Mouse (Mus musculus): ENCODE results near the gene Tssk4. TPM values are rescaled to one million over a fixed set of nuclear protein-coding genes. Genes with fewer than 3 reads are reported as not detected.

The Tssk4 gene
- 0.24 and 0.32 TPM in 2 replicates for polyA plus RNA-seq (2015; fragmentation: Nextera tagmentation; extraction: Ambion mirVana)

DNA sequence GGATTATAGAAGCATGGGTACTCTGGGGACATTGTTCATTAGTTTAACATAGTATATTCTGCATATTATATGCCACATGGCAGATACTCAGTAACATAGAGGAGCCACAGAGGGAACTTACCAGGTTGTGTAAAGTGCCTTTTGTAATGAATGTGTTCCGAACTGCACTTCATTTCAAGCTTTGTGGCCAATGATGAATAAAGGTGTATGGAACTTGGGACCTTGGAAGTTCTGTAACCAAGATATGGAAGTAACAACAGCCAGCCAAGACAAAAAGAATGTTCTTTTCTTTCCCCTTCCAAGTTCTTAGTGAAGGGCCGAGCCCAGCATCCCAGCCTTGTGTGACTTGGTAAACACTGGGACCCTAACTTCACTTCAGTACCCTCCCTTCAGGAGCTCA is at the start of gene Tssk4:
TSS of gene Tssk4 (plus strand) at position 301 of the 400 bp plus-strand sequence.

GRCm38 (mm10) chr14:55603271-55603632 is 46.7 kb upstream of the Tssk4 start, which contains the start of gene Irf9:
Gene Irf9, plus strand, starts transcription at chr14:55603571.

GRCm38 (mm10) chr14:55617822-55618221 is 32.2 kb upstream of the Tssk4 start, which contains the start of gene Rec8:
Gene Rec8, plus strand, starts transcription at chr14:55618037.

DNA sequence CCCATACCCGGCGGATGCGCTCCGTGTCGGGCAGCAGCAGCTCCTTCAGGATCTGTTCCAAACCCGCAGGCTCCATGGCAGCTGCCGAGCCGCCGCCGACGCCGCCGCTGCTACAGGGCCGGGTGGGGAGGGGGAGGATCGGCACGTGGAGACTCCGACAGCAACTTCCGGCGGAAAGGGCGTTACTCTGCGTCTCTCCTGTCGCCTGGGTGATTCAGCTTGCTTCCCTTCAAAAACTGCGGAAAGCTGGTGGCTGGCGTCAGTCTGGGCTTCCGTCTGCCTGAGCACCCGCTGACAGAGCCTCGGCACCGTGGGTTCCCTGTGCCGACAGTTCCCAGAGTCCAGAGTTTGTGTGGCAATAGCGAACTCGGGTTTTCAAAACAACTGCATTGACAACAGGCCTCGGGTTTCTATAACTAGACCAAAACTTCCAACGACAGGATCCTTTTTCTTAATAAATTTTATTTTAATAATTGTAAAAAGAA is 14.4 kb upstream of the Tssk4 start, which contains the start of gene Ipo4:
TSS of gene Ipo4 (minus strand) at position 435 of the 485 bp plus-strand sequence.

DNA sequence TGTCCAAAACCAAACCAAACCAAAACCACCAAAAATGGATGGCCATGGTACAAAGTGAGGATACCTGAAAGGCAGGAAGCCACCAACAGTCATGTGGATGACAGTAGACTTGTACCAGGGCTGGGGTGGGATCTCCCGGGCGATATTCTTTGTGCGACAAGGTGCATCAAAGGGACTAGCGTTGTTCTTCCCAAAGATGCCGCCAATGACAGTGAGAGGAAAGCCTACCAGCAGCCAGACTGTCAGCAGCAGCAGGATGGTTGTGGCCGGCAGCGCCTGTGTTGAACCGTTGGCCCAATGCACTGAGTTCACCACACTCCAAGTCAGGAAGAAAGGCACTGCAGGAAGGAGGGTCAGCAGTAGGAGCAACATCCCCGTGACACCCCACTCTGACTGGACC is 12.2 kb upstream of the Tssk4 start, which contains the start of gene Gm49378:
TSS of gene Gm49378 (minus strand) at position 101 of the 400 bp plus-strand sequence.

GRCm38 (mm10) chr14:55643060-55643907 is 6.7 kb upstream of the Tssk4 start, which contains the start of gene Tm9sf1:
Gene Tm9sf1, minus strand, starts transcription at chr14:55643806.

DNA sequence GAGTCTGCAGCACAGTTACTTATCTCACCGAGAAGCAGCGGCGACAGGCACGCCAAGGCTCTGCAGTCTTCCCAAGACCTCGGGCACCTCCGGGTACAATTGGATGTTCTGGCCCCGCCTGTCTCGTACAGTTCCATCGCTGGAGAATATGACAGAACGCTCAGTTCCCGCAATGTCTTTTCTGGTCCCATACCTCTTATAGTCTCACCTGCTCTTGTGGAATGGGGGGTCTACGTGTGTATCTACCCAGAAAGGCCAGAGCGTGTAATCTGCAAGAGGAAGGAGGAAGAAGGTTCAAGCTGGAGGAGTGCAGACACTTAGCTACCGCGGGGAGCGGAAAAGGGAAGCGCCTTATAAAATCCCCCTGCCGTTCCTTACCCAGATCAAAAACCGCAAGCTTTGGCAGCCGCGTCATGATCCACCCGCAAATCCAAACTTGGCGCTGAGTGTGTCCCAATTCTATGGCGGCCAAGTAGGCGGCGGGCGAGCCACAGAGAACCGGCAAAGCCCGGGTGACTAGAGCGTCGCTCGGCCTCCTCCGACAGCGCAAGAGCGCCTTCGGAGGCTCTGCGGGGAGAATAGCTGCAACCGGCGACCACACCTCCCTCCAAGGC is 10.1 kb downstream of the Tssk4 start, which contains the start of gene Mdp1:
TSS of gene Mdp1 (minus strand) at position 549 of the 614 bp plus-strand sequence.

DNA sequence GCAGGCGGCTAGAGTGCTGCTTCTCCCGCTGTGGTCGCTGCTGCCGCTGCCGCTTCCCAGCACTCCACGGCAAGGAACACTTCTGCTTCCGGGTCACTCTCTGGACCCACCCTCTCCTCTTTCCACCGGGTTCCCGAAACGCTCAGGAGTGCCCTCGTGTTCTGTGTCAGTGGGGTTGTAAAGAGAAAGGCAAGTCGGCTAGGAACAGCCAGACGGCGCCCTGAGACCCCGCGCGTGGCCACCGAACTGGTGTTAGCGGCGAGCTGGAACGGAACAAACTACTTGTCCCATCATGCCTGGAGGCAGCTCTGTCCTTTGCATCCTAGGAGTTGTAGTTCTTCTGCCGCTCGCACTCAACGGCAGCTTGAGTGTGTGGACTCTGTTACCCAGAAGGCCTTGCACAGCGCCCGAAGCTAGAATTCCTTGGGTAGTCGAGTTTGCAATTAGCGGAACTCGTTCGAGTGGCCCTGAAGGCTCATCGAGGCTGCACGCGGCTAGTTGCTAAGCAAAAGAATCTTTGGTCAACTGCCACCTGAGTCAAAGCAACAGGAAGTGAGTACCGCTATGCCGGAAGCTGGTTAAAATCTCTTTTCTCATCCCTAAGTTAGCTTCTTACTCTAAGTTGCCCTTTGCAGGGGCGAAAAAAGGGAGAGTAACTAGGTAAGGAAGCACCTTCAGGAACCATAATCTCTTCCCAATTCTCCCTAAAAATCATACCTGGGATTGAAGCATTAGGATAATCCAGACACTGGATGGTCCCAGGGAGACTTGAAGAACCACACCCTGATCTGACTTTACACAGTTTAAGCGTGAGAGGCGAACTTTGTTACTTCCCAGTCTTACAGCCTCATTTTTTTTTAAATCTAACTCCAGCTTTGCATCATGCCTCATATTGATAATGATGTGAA is 22.1 kb downstream of the Tssk4 start, which contains the start of the genes Gmpr2 and Nedd8:
TSS of gene Gmpr2 (plus strand) at position 109 of the 908 bp plus-strand sequence.
TSS of gene Nedd8 (minus strand) at position 292 of the 908 bp plus-strand sequence.

GRCm38 (mm10) chr14:55681160-55682117 is 31.5 kb downstream of the Tssk4 start, which contains the start of gene Tinf2:
Gene Tinf2, minus strand, starts transcription at chr14:55681820.

Other genes starting within 250 kb of the Tssk4 start
- gene Dhrs4, start 171.4 kb upstream of the Tssk4 start, polyA plus RNA-seq (2015; fragmentation: Nextera tagmentation; extraction: Ambion mirVana) = 21.7 and 34.9 TPM in 2 replicates
- 0.44 and 0.66 TPM in 2 replicates for gene Carmil3, start 159.5 kb upstream of the Tssk4 start, polyA plus RNA-seq (2015; fragmentation: Nextera tagmentation; extraction: Ambion mirVana)
- gene Cpne6, start 139.7 kb upstream of the Tssk4 start, polyA plus RNA-seq (2015; fragmentation: Nextera tagmentation; extraction: Ambion mirVana) = not detected in 2 replicates
- not detected in 2 replicates for gene Nrl, start 125.2 kb upstream of the Tssk4 start, polyA plus RNA-seq (2015; fragmentation: Nextera tagmentation; extraction: Ambion mirVana)
- 15.8 and 17.4 TPM in 2 replicates for gene Pck2, start 109.9 kb upstream of the Tssk4 start, polyA plus RNA-seq (2015; fragmentation: Nextera tagmentation; extraction: Ambion mirVana)
- gene Dcaf11, start 90.2 kb upstream of the Tssk4 start, polyA plus RNA-seq (2015; fragmentation: Nextera tagmentation; extraction: Ambion mirVana) = 45.2 and 45.3 TPM in 2 replicates
- 1.2 and 1.5 TPM in 2 replicates for gene A730061H03Rik, start 89.8 kb upstream of the Tssk4 start, polyA plus RNA-seq (2015; fragmentation: Nextera tagmentation; extraction: Ambion mirVana)
- 342 and 394 TPM in 2 replicates for gene Fitm1, start 74.6 kb upstream of the Tssk4 start, polyA plus RNA-seq (2015; fragmentation: Nextera tagmentation; extraction: Ambion mirVana)
- 88.6 and 106 TPM in 2 replicates for gene Psme1, start 72.1 kb upstream of the Tssk4 start, polyA plus RNA-seq (2015; fragmentation: Nextera tagmentation; extraction: Ambion mirVana)
- gene Emc9, start 64.9 kb upstream of the Tssk4 start, polyA plus RNA-seq (2015; fragmentation: Nextera tagmentation; extraction: Ambion mirVana) = 63.2 and 67.4 TPM in 2 replicates
- 186 and 262 TPM in 2 replicates for gene Psme2, start 59.1 kb upstream of the Tssk4 start, polyA plus RNA-seq (2015; fragmentation: Nextera tagmentation; extraction: Ambion mirVana)
- gene Rnf31, start 58.5 kb upstream of the Tssk4 start, polyA plus RNA-seq (2015; fragmentation: Nextera tagmentation; extraction: Ambion mirVana) = 10.3 and 13.4 TPM in 2 replicates
- 11.4 and 12.2 TPM in 2 replicates for gene Irf9, start 46.6 kb upstream of the Tssk4 start, polyA plus RNA-seq (2015; fragmentation: Nextera tagmentation; extraction: Ambion mirVana)
- gene Rec8, start 32.1 kb upstream of the Tssk4 start, polyA plus RNA-seq (2015; fragmentation: Nextera tagmentation; extraction: Ambion mirVana) = 1.8 and 1.9 TPM in 2 replicates
- 52.7 and 61.0 TPM in 2 replicates for gene Ipo4, start 14.2 kb upstream of the Tssk4 start, polyA plus RNA-seq (2015; fragmentation: Nextera tagmentation; extraction: Ambion mirVana)
- gene Gm49378, start 12.3 kb upstream of the Tssk4 start, polyA plus RNA-seq (2015; fragmentation: Nextera tagmentation; extraction: Ambion mirVana) = 1.3 and 2.0 TPM in 2 replicates
- gene Tm9sf1, start 6.4 kb upstream of the Tssk4 start, polyA plus RNA-seq (2015; fragmentation: Nextera tagmentation; extraction: Ambion mirVana) = 48.0 and 52.2 TPM in 2 replicates
- gene Mdp1, start 10.3 kb downstream of the Tssk4 start, polyA plus RNA-seq (2015; fragmentation: Nextera tagmentation; extraction: Ambion mirVana) = 29.8 and 35.3 TPM in 2 replicates
- 15.1 and 16.5 TPM in 2 replicates for gene Gmpr2, start 21.8 kb downstream of the Tssk4 start, polyA plus RNA-seq (2015; fragmentation: Nextera tagmentation; extraction: Ambion mirVana)
- gene Nedd8, start 21.9 kb downstream of the Tssk4 start, polyA plus RNA-seq (2015; fragmentation: Nextera tagmentation; extraction: Ambion mirVana) = 356 and 376 TPM in 2 replicates
- gene Tinf2, start 31.6 kb downstream of the Tssk4 start, polyA plus RNA-seq (2015; fragmentation: Nextera tagmentation; extraction: Ambion mirVana) = 14.2 and 15.0 TPM in 2 replicates
- 0.35 and 1.9 TPM in 2 replicates for gene Tgm1, start 63.7 kb downstream of the Tssk4 start, polyA plus RNA-seq (2015; fragmentation: Nextera tagmentation; extraction: Ambion mirVana)
- gene Rabggta, start 72.1 kb downstream of the Tssk4 start, polyA plus RNA-seq (2015; fragmentation: Nextera tagmentation; extraction: Ambion mirVana) = 12.8 and 13.3 TPM in 2 replicates
- 41.5 and 50.2 TPM in 2 replicates for gene Dhrs1, start 95.5 kb downstream of the Tssk4 start, polyA plus RNA-seq (2015; fragmentation: Nextera tagmentation; extraction: Ambion mirVana)
- gene Nop9, start 95.5 kb downstream of the Tssk4 start, polyA plus RNA-seq (2015; fragmentation: Nextera tagmentation; extraction: Ambion mirVana) = 14.6 and 17.5 TPM in 2 replicates
- gene Cideb, start 108.3 kb downstream of the Tssk4 start, polyA plus RNA-seq (2015; fragmentation: Nextera tagmentation; extraction: Ambion mirVana) = 0.11 and 0.12 TPM in 2 replicates
- 0.23 and 0.41 TPM in 2 replicates for gene Ltb4r2, start 111.2 kb downstream of the Tssk4 start, polyA plus RNA-seq (2015; fragmentation: Nextera tagmentation; extraction: Ambion mirVana)
- gene Ltb4r1, start 115.8 kb downstream of the Tssk4 start, polyA plus RNA-seq (2015; fragmentation: Nextera tagmentation; extraction: Ambion mirVana) = 0.21 and 0.61 TPM in 2 replicates
- gene Adcy4, start 133.9 kb downstream of the Tssk4 start, polyA plus RNA-seq (2015; fragmentation: Nextera tagmentation; extraction: Ambion mirVana) = 5.0 and 5.7 TPM in 2 replicates
- 6.7 and 11.8 TPM in 2 replicates for gene Ripk3, start 138.7 kb downstream of the Tssk4 start, polyA plus RNA-seq (2015; fragmentation: Nextera tagmentation; extraction: Ambion mirVana)
- gene Nfatc4, start 173.0 kb downstream of the Tssk4 start, polyA plus RNA-seq (2015; fragmentation: Nextera tagmentation; extraction: Ambion mirVana) = 10.9 and 11.6 TPM in 2 replicates
- gene Nynrin, start 203.8 kb downstream of the Tssk4 start, polyA plus RNA-seq (2015; fragmentation: Nextera tagmentation; extraction: Ambion mirVana) = 3.1 and 3.3 TPM in 2 replicates
- gene Cbln3, start 234.2 kb downstream of the Tssk4 start, polyA plus RNA-seq (2015; fragmentation: Nextera tagmentation; extraction: Ambion mirVana) = 0.21 and 0.28 TPM in 2 replicates
- 6.2 and 7.7 TPM in 2 replicates for gene Khnyn, start 234.8 kb downstream of the Tssk4 start, polyA plus RNA-seq (2015; fragmentation: Nextera tagmentation; extraction: Ambion mirVana)